Mouse (Mus musculus) small intestine, adult 2 months (tissue): Measurements from ENCODE around the gene Psmd13.

Experiments
- CTCF ChIP-seq: fragments of 200-500 bp; IDR thresholded peaks from 2 replicates; pipeline ENCODE4 v1.5.1; 2012; ENCODE audit warnings: low read depth, mild to moderate bottlenecking, control low read depth, inconsistent platforms, low read length, moderate library complexity, mixed read lengths; ENCODE audit not compliant: insufficient replicate concordance, insufficient read length; ENCODE audit errors: extremely low read depth
- POLR2A ChIP-seq: fragments of 200-500 bp; IDR thresholded peaks from 2 replicates; pipeline ENCODE4 v1.6.1; 2012; ENCODE audit warnings: low read depth, mild to moderate bottlenecking, control low read depth, inconsistent platforms, low read length, moderate library complexity

DNA sequence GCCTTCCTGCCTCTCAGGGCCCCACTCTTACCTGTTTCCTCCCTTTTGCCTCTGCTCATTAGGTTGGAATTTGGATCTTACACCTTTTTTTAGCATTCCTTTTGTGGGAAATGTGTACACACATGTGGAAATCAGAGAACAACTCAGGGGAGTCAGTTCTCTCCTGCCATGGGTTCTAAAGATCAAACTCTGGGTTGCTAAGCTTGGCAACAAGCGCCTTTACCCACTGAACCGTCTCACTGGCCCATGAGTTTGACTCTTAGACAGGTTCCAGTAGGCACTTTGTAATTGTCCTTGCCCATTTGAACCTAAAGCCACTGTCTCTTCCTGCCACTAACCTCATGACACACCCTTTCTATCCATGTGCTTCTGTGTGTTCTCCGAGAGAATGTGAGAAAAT, 12.8 kb downstream of the Psmd13 start:
- no peak for TF ChIP-seq CTCF
- no peak for TF ChIP-seq POLR2A
